ENCODE assay signal across 12 mouse cellular contexts in genomic region chr14:11822830-11823700, GRCm38 (mm10).
DNase-seq lines count a peak whose midpoint lies in the region; ATAC-seq lines count a peak whose summit lies in the region.
"Had no signal": no experiment of that assay in that cellular context is flagged by ENCODE, and none has a peak within 500 bp of the region (broad histone marks: within the 10 kb centered on the region; RNA-seq: fewer than 3 reads in every experiment).

No protein-coding gene starts in this region.

- DNase-seq in cerebellum, adult 18-20 months, result peak; percentile 27 to 35
- peak; percentile 60 to 78 for DNase-seq in layer of hippocampus, postnatal 14 days (ENCODE audit: low spot score in 2 of 2)
- DNase-seq in natural killer cell, adult 2 months (ENCODE audit: low spot score in 2 of 2), result no peak
- no peak for DNase-seq in gastrocnemius, postnatal 25 days
- no peak for DNase-seq in lung, postnatal 14 days
- DNase-seq: gastrocnemius, postnatal 14 days; thymus, postnatal 25 days had no signal

- H3K27me3 ChIP-seq in forebrain, embryonic 15.5 days, result no peaks in the 10 kb centered on the region
- no peaks in the 10 kb centered on the region for H3K27me3 ChIP-seq in forebrain, embryonic 12.5 days
- no peaks in the 10 kb centered on the region for H3K27me3 ChIP-seq in intestine, embryonic 15.5 days (replicated peaks)
- H3K27me3 ChIP-seq: liver, embryonic 15.5 days had no signal

- H3K4me1 ChIP-seq in forebrain, embryonic 15.5 days, result peaks cover 20% of the 10 kb centered on the region; the same call in 1 of the 2 replicates
- peaks cover 12% of the 10 kb centered on the region for H3K4me1 ChIP-seq in forebrain, embryonic 12.5 days
- H3K4me1 ChIP-seq in intestine, embryonic 15.5 days (replicated peaks), result no peaks in the 10 kb centered on the region
- H3K4me1 ChIP-seq: liver, embryonic 15.5 days had no signal

- no peaks in the 10 kb centered on the region for H3K9me3 ChIP-seq in forebrain, embryonic 15.5 days
- no peaks in the 10 kb centered on the region for H3K9me3 ChIP-seq in forebrain, embryonic 12.5 days
- no peaks in the 10 kb centered on the region for H3K9me3 ChIP-seq in intestine, embryonic 15.5 days
- H3K9me3 ChIP-seq: liver, embryonic 15.5 days had no signal

- no peak overlapping the region for H3K4me3 ChIP-seq in forebrain, embryonic 15.5 days
- H3K4me3 ChIP-seq in forebrain, embryonic 12.5 days (replicated peaks), result no peak overlapping the region
- H3K4me3 ChIP-seq in intestine, embryonic 15.5 days (replicated peaks), result no peak overlapping the region
- H3K4me3 ChIP-seq: liver, embryonic 15.5 days; myocyte had no signal

- ATAC-seq in forebrain, embryonic 15.5 days (replicated peaks), result peak; percentile 44
- no peak for ATAC-seq in forebrain, embryonic 12.5 days (ENCODE audit: low FRiP score)
- ATAC-seq in intestine, embryonic 15.5 days, result peak; percentile 77

- 53% methylated on average over 7 of the region's 7 CpGs for WGBS in forebrain, embryonic 15.5 days
- 64% methylated on average over 7 of the region's 7 CpGs for WGBS in forebrain, embryonic 12.5 days
- 49% methylated on average over 7 of the region's 7 CpGs for WGBS in intestine, embryonic 15.5 days

- H3K9ac ChIP-seq in forebrain, embryonic 15.5 days (replicated peaks), result no peak overlapping the region
- H3K9ac ChIP-seq in forebrain, embryonic 12.5 days, result no peak overlapping the region
- no peak overlapping the region for H3K9ac ChIP-seq in intestine, embryonic 15.5 days
- H3K9ac ChIP-seq: liver, embryonic 15.5 days had no signal

- no peaks in the 10 kb centered on the region for H3K36me3 ChIP-seq in forebrain, embryonic 15.5 days
- no peaks in the 10 kb centered on the region for H3K36me3 ChIP-seq in forebrain, embryonic 12.5 days (replicated peaks)
- no peaks in the 10 kb centered on the region for H3K36me3 ChIP-seq in intestine, embryonic 15.5 days
- H3K36me3 ChIP-seq: liver, embryonic 15.5 days had no signal

- no peak overlapping the region; the same call in 1 of the 2 replicates for H3K27ac ChIP-seq in forebrain, embryonic 15.5 days (replicated peaks)
- no peak overlapping the region for H3K27ac ChIP-seq in forebrain, embryonic 12.5 days
- H3K27ac ChIP-seq in intestine, embryonic 15.5 days, result no peak overlapping the region
- H3K27ac ChIP-seq: liver, embryonic 15.5 days had no signal

- H3K4me2 ChIP-seq in forebrain, embryonic 15.5 days (replicated peaks), result no peak overlapping the region
- H3K4me2 ChIP-seq in forebrain, embryonic 12.5 days, result no peak overlapping the region
- no peak overlapping the region for H3K4me2 ChIP-seq in intestine, embryonic 15.5 days (replicated peaks)
- H3K4me2 ChIP-seq: liver, embryonic 15.5 days had no signal

Comparison
In these comparisons a context has a peak if more than half of its experiments do, and no peak if none do; other contexts are left out.
1. DNase-seq: peak in cerebellum, adult 18-20 months (2 of 2) and layer of hippocampus, postnatal 14 days (2 of 2); none in natural killer cell, adult 2 months (0 of 2), gastrocnemius, postnatal 25 days (single experiment) and lung, postnatal 14 days (single experiment).